Mouse (Mus musculus) inflammation-experienced regulatory T-cells, adult 16 weeks (primary cell): ENCODE measurements around the gene Olfr905. TPM values are rescaled to one million over a fixed set of nuclear protein-coding genes. Genes with fewer than 3 reads are reported as not detected.

Source experiments
- polyA plus RNA-seq: library from polyadenylated mRNA; unstranded; fragments of 100-300 nt; shearing (Covaris generic); gene quantifications from one replicate; pipeline ENCODE4 v1.2.1, GENCODE M21; 2017

Olfr905 gene
- 0.11 TPM for polyA plus RNA-seq

GRCm38 (mm10) chr9:38470807-38471206 lies at the start of gene Olfr905:
Olfr905 (plus strand) TSS chr9:38471107.

GRCm38 (mm10) chr9:38429155-38429554 lies 41.8 kb upstream of the Olfr905 start, which contains the start of gene Olfr901:
Olfr901 (plus strand) TSS chr9:38429455.

GRCm38 (mm10) chr9:38447352-38447751 lies 23.6 kb upstream of the Olfr905 start, which contains the start of gene Olfr902:
Olfr902 (plus strand) TSS chr9:38447652.

GRCm38 (mm10) chr9:38462844-38463243 lies 8.1 kb upstream of the Olfr905 start, which contains the start of gene Olfr904:
Olfr904 (plus strand) TSS chr9:38463144.

GRCm38 (mm10) chr9:38486785-38487184 lies 15.9 kb downstream of the Olfr905 start, which contains the start of gene Olfr906:
Olfr906 (plus strand) TSS chr9:38487085.

GRCm38 (mm10) chr9:38495501-38495900 lies 24.6 kb downstream of the Olfr905 start, which contains the start of gene Olfr907:
Olfr907 (plus strand) TSS chr9:38495801.

GRCm38 (mm10) chr9:38521280-38521679 lies 50.4 kb downstream of the Olfr905 start, which contains the start of gene Olfr911-ps1:
Olfr911-ps1 (plus strand) TSS chr9:38521580.

Other genes starting within 250 kb of the Olfr905 start
- gene Olfr143, start 218.3 kb upstream of the Olfr905 start, polyA plus RNA-seq: not detected
- not detected for gene Olfr895, start 203.3 kb upstream of the Olfr905 start, polyA plus RNA-seq
- not detected for gene Olfr896-ps1, start 180.0 kb upstream of the Olfr905 start, polyA plus RNA-seq
- gene Olfr25, start 142.0 kb upstream of the Olfr905 start, polyA plus RNA-seq: not detected
- gene Olfr898, start 122.7 kb upstream of the Olfr905 start, polyA plus RNA-seq: not detected
- 0.12 TPM for gene Olfr250, start 104.2 kb upstream of the Olfr905 start, polyA plus RNA-seq
- not detected for gene Olfr251, start 94.0 kb upstream of the Olfr905 start, polyA plus RNA-seq
- not detected for gene Olfr147, start 69.4 kb upstream of the Olfr905 start, polyA plus RNA-seq
- gene Olfr901, start 41.7 kb upstream of the Olfr905 start, polyA plus RNA-seq: not detected
- gene Olfr902, start 23.5 kb upstream of the Olfr905 start, polyA plus RNA-seq: not detected
- not detected for gene Olfr904, start 8.0 kb upstream of the Olfr905 start, polyA plus RNA-seq
- not detected for gene Olfr906, start 16.0 kb downstream of the Olfr905 start, polyA plus RNA-seq
- gene Olfr907, start 24.7 kb downstream of the Olfr905 start, polyA plus RNA-seq: not detected
- gene Olfr911-ps1, start 50.5 kb downstream of the Olfr905 start, polyA plus RNA-seq: not detected
- not detected for gene Olfr910, start 66.7 kb downstream of the Olfr905 start, polyA plus RNA-seq
- gene Olfr912, start 109.1 kb downstream of the Olfr905 start, polyA plus RNA-seq: 0.09 TPM
- gene Olfr913, start 121.7 kb downstream of the Olfr905 start, polyA plus RNA-seq: not detected
- not detected for gene Olfr914, start 134.0 kb downstream of the Olfr905 start, polyA plus RNA-seq
- gene Olfr916, start 188.8 kb downstream of the Olfr905 start, polyA plus RNA-seq: not detected
- not detected for gene Olfr917, start 194.7 kb downstream of the Olfr905 start, polyA plus RNA-seq
- gene Olfr918, start 203.5 kb downstream of the Olfr905 start, polyA plus RNA-seq: not detected
- not detected for gene Olfr919, start 232.6 kb downstream of the Olfr905 start, polyA plus RNA-seq
- 58.3 TPM for gene Vwa5a, start 247.2 kb downstream of the Olfr905 start, polyA plus RNA-seq